In the genomic region with DNA sequence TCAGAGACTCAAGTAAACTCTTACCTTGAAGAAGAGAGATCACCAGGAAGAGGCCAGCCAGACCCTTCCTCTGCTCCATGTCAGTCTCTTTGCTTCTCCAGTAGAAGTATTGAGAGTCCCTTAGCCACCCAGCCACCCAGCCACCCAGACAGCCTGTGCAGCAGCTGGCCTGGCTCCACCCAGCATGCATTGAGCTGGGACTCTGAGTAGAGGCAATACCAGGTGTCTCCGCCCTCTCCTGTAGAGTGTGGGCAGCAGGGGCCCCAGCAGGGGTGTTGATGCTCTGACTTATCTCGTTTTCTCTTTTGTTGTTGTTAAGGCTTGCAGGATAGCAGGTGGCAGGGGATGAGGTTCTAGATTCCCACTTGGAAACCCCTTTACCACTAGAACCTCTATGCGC, we compare ENCODE assay signal across 17 mouse cellular contexts. TPM values are rescaled to one million over a fixed set of nuclear protein-coding genes. Genes with fewer than 3 reads are reported as not detected.
DNase-seq lines count a peak whose midpoint lies in the region; ATAC-seq and TF ChIP-seq lines count a peak whose summit lies in the region.
"Had no signal": no experiment of that assay in that cellular context is flagged by ENCODE, and none has a peak within 500 bp of the region (broad histone marks: within the 10 kb centered on the region; RNA-seq: fewer than 3 reads in every experiment).

TSS of gene Cd3g (minus strand) at position 190 of the 400 bp plus-strand sequence.

- WGBS in lung, embryonic 15.5 days, result 63% methylated on average over 3 of the region's 3 CpGs
- WGBS in lung, adult 2 months, result 60% methylated on average over 3 of the region's 3 CpGs

- H3K9me3 ChIP-seq in lung, embryonic 15.5 days, result no peaks in the 10 kb centered on the region
- H3K9me3 ChIP-seq: embryonic facial prominence, embryonic 10.5 days had no signal

- DNase-seq in lung, adult 2 months, result no peak
- peak; percentile 49 for DNase-seq in c-Kit-positive CD71-positive TER-119-negative erythroid progenitor cells, embryonic 14.5 days (ENCODE audit: low read depth)
- DNase-seq in thymus, postnatal 36 days, result peak; percentile 89 to 95
- DNase-seq in testis, postnatal 14 days (ENCODE audit: low spot score), result no peak
- DNase-seq in layer of hippocampus, adult 2 months (ENCODE audit: low spot score in 2 of 2), result no peak
- no peak for DNase-seq in cerebellum, adult 9-11 months
- DNase-seq: cerebellum, adult 11-12 months; gastrocnemius, adult 2 months; heart, postnatal 14 days; kidney, postnatal 4 days; right cerebral cortex, postnatal 4 days had no signal

- no peaks in the 10 kb centered on the region for H3K4me1 ChIP-seq in lung, embryonic 15.5 days
- H3K4me1 ChIP-seq in lung, adult 2 months (ENCODE audit: control insufficient read depth, insufficient read depth, low read length), result no peaks in the 10 kb centered on the region
- H3K4me1 ChIP-seq: embryonic facial prominence, embryonic 10.5 days had no signal

- H3K4me2 ChIP-seq in lung, embryonic 15.5 days, result no peak within 1 kb of the TSS

- H3K27me3 ChIP-seq in lung, embryonic 15.5 days, result no peaks in the 10 kb centered on the region

- no peak within 1 kb of the TSS for H3K4me3 ChIP-seq in lung, embryonic 15.5 days
- no peak within 1 kb of the TSS for H3K4me3 ChIP-seq in lung, adult 2 months (replicated peaks; ENCODE audit: extremely low read depth, low read depth, low read length)
- H3K4me3 ChIP-seq in layer of hippocampus, adult 2 months, result no peak within 1 kb of the TSS
- H3K4me3 ChIP-seq: embryonic facial prominence, embryonic 10.5 days; gastrocnemius, adult 2 months had no signal

- ATAC-seq in lung, embryonic 15.5 days (ENCODE audit: borderline replicate concordance, extremely low read depth, low FRiP score, low TSS enrichment), result no peak
- no peak for ATAC-seq in monocyte, adult 5-6 weeks (replicated peaks; ENCODE audit: insufficient number of reproducible peaks, low FRiP score, low TSS enrichment, poor library complexity, severe bottlenecking)
- ATAC-seq: intestine, embryonic 16.5 days had no signal

- TF ChIP-seq CTCF in lung, adult 2 months (IDR thresholded peaks at IDR 0.05; ENCODE audit: insufficient read depth, low read length), result no peak
- TF ChIP-seq CTCF in layer of hippocampus, adult 2 months (conservative IDR thresholded peaks at IDR 0.05), result no peak

- H3K9ac ChIP-seq in lung, embryonic 15.5 days, result no peak within 1 kb of the TSS

- no peaks in the 10 kb centered on the region for H3K36me3 ChIP-seq in lung, embryonic 15.5 days
- H3K36me3 ChIP-seq: embryonic facial prominence, embryonic 10.5 days had no signal

- H3K27ac ChIP-seq in lung, embryonic 15.5 days, result no peak within 1 kb of the TSS
- no peak within 1 kb of the TSS for H3K27ac ChIP-seq in layer of hippocampus, adult 2 months
- H3K27ac ChIP-seq: embryonic facial prominence, embryonic 10.5 days; gastrocnemius, adult 2 months; macrophage had no signal

- no peak; the same call in 1 of the 2 replicates for TF ChIP-seq POLR2A in lung, adult 2 months (IDR thresholded peaks at IDR 0.05; ENCODE audit: borderline replicate concordance, extremely low read depth, low read depth, low read length)

RNA-seq across cellular contexts. Expression of gene Cd3g, which starts in this region (rescaled TPM):
- polyA plus RNA-seq in lung, embryonic 15.5 days (2015; fragmentation: Nextera tagmentation; extraction: Ambion mirVana), result 4.3 and 20.4 TPM in 2 replicates
- 1.3 and 2.3 TPM in 2 replicates for polyA plus RNA-seq in lung, adult 2 months (2012; rRNA removed)
- total RNA-seq in monocyte, adult 5-6 weeks (2017), result 14.2 to 35.0 TPM (median 22.5 TPM) in 3 replicates
- not detected for total RNA-seq in layer of hippocampus, adult 2 months (2021)
- total RNA-seq: gastrocnemius, adult 2 months; left cerebral cortex, postnatal 10 days had no signal
- polyA plus RNA-seq: embryonic facial prominence, embryonic 10.5 days had no signal

Comparison
In these comparisons a context has a peak if more than half of its experiments do, and no peak if none do; other contexts are left out.
1. RNA of gene Cd3g (total RNA-seq): 14.2 to 35.0 TPM in monocyte, adult 5-6 weeks; not detected in layer of hippocampus, adult 2 months; every median in the first group is over 10 times any median in the second.
2. DNase-seq: peak in c-Kit-positive CD71-positive TER-119-negative erythroid progenitor cells, embryonic 14.5 days (single experiment) and thymus, postnatal 36 days (2 of 2); none in lung, adult 2 months (single experiment), testis, postnatal 14 days (single experiment), layer of hippocampus, adult 2 months (0 of 2) and cerebellum, adult 9-11 months (single experiment).